Mouse (Mus musculus): ENCODE data around the gene Mcrs1. TPM values are rescaled to one million over a fixed set of nuclear protein-coding genes. Genes with fewer than 3 reads are reported as not detected.
"Not testable (repeated sequence)": the region's sequence is repeated elsewhere in the genome, so short reads cannot be mapped to it uniquely, and the experiment has no call there.

Gene Mcrs1
- polyA plus RNA-seq, 1 experiment, result 99.1 TPM

GRCm38 (mm10) chr15:99252381-99253174, 817 bp upstream of the Mcrs1 start:
- Histone ChIP-seq H3K27me3 (ENCODE audit: control insufficient read depth, insufficient read depth, insufficient read length) (no peaks in the 10 kb centered on the region), H3K36me3 (ENCODE audit: control insufficient read depth, insufficient read depth) (peaks cover 4% of the 10 kb centered on the region), H3ac (ENCODE audit: control insufficient read depth, insufficient read length) (peak overlapping the region; percentile 28), H3K4me2 (ENCODE audit: low read depth) (peak overlapping the region; percentile 86), H3K4me3 (peak overlapping the region; percentile 57), H3K79me2 (ENCODE audit: control insufficient read depth, insufficient read depth) (peaks cover 13% of the 10 kb centered on the region)
- TF ChIP-seq POLR2AphosphoS2 (IDR thresholded peaks at IDR 0.05; ENCODE audit: insufficient read length, low read depth) (peak; percentile 9), MYOG (IDR thresholded peaks at IDR 0.05; ENCODE audit: control insufficient read depth in 1 of 3, insufficient read depth in 1 of 3, insufficient read length in 2 of 3, low read depth in 2 of 3) (no peak), USF1 (IDR thresholded peaks at IDR 0.05; ENCODE audit: low read depth) (no peak), CEBPB (IDR thresholded peaks at IDR 0.05; ENCODE audit: insufficient read depth, poor library complexity, severe bottlenecking) (no peak), POLR2A (IDR thresholded peaks at IDR 0.05; ENCODE audit: insufficient read length, low read depth) (peak; percentile 41)

GRCm38 (mm10) chr15:99251111-99251510, 650 bp downstream of the Mcrs1 start:
- peaks cover 13% of the 10 kb centered on the region for H3K79me2 ChIP-seq (ENCODE audit: control insufficient read depth, insufficient read depth)
- peak overlapping the region; percentile 57 for H3K4me3 ChIP-seq
- peak overlapping the region; percentile 95 for H3K4me2 ChIP-seq (ENCODE audit: low read depth)
- peak overlapping the region; percentile 28 for H3ac ChIP-seq (ENCODE audit: control insufficient read depth, insufficient read length)
- H3K36me3 ChIP-seq (ENCODE audit: control insufficient read depth, insufficient read depth), result peaks cover 16% of the 10 kb centered on the region
- not testable (repeated sequence) for H3K27me3 ChIP-seq (ENCODE audit: control insufficient read depth, insufficient read depth, insufficient read length)

DNA sequence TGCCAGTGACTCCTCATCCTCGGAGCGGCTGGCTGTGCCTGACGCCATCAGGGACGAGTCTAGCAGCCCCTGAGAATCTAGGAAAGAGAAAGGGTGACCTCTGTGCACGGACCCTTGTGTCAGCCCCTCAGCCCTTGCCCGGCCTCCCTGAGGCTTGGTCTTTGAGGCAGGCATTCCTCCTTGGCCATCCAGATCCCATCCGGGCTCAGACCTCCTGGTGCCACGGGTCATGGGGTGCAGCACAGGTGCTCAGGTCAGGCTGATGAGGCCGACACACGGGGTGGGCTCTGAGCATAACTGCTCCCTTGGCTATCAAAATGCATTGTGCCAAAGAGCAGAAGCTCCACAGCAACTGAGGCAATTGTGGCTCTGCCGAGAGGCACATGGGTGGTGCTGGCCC, 1.8 kb downstream of the Mcrs1 start:
- H3K79me2 ChIP-seq (ENCODE audit: control insufficient read depth, insufficient read depth), result peaks cover 13% of the 10 kb centered on the region
- H3K27me3 ChIP-seq (ENCODE audit: control insufficient read depth, insufficient read depth, insufficient read length), result no peaks in the 10 kb centered on the region
- H3K36me3 ChIP-seq (ENCODE audit: control insufficient read depth, insufficient read depth), result peaks cover 19% of the 10 kb centered on the region
- TF ChIP-seq REST (IDR thresholded peaks at IDR 0.05; ENCODE audit: insufficient read depth, insufficient read length) (no peak), POLR2A (IDR thresholded peaks at IDR 0.05; ENCODE audit: insufficient read length, low read depth) (peak; percentile 5), SRF (IDR thresholded peaks at IDR 0.05; ENCODE audit: control insufficient read depth, insufficient read length, low read depth) (no peak), POLR2AphosphoS2 (IDR thresholded peaks at IDR 0.05; ENCODE audit: insufficient read length, low read depth) (peak; percentile 4), MAX (IDR thresholded peaks at IDR 0.05; ENCODE audit: low read depth) (no peak)
- peak overlapping the region; percentile 95 for H3K4me2 ChIP-seq (ENCODE audit: low read depth)
- no peak overlapping the region for H3ac ChIP-seq (ENCODE audit: control insufficient read depth, insufficient read length)
- no peak overlapping the region for H3K4me3 ChIP-seq

GRCm38 (mm10) chr15:99248972-99249371, 2.8 kb downstream of the Mcrs1 start:
- peaks cover 19% of the 10 kb centered on the region for H3K36me3 ChIP-seq (ENCODE audit: control insufficient read depth, insufficient read depth)
- no peak overlapping the region for H3K4me3 ChIP-seq
- peaks cover 13% of the 10 kb centered on the region for H3K79me2 ChIP-seq (ENCODE audit: control insufficient read depth, insufficient read depth)
- H3K27me3 ChIP-seq (ENCODE audit: control insufficient read depth, insufficient read depth, insufficient read length), result no peaks in the 10 kb centered on the region
- H3K4me2 ChIP-seq (ENCODE audit: low read depth), result peak overlapping the region; percentile 95
- TF ChIP-seq MYOG (IDR thresholded peaks at IDR 0.05; ENCODE audit: control insufficient read depth in 1 of 3, insufficient read depth in 1 of 3, insufficient read length in 2 of 3, low read depth in 2 of 3) (peak in 1 of 3 experiments; percentile 60), E2F4 (IDR thresholded peaks at IDR 0.05; ENCODE audit: insufficient read depth) (no peak), MYOD1 (IDR thresholded peaks at IDR 0.05; ENCODE audit: control insufficient read depth in 1 of 3, insufficient read length in 2 of 3, low read depth in 2 of 3) (peak in 2 of 3 experiments; percentile 3 to 71)
- H3ac ChIP-seq (ENCODE audit: control insufficient read depth, insufficient read length), result no peak overlapping the region

GRCm38 (mm10) chr15:99246736-99247135, 5.0 kb downstream of the Mcrs1 start:
- peaks cover 13% of the 10 kb centered on the region for H3K79me2 ChIP-seq (ENCODE audit: control insufficient read depth, insufficient read depth)
- not testable (repeated sequence) for H3K27me3 ChIP-seq (ENCODE audit: control insufficient read depth, insufficient read depth, insufficient read length); H3K4me3 ChIP-seq; H3K4me2 ChIP-seq (ENCODE audit: low read depth); H3ac ChIP-seq (ENCODE audit: control insufficient read depth, insufficient read length)
- H3K36me3 ChIP-seq (ENCODE audit: control insufficient read depth, insufficient read depth), result peaks cover 19% of the 10 kb centered on the region

- no peak overlapping the region for H3ac ChIP-seq (ENCODE audit: control insufficient read depth, insufficient read length)
- no peak overlapping the region for H3K4me3 ChIP-seq
- no peak overlapping the region for H3K4me2 ChIP-seq (ENCODE audit: low read depth)
- no peaks in the 10 kb centered on the region for H3K27me3 ChIP-seq (ENCODE audit: control insufficient read depth, insufficient read depth, insufficient read length)
- TF ChIP-seq SRF (IDR thresholded peaks at IDR 0.05; ENCODE audit: control insufficient read depth, insufficient read length, low read depth) (no peak), E2F4 (IDR thresholded peaks at IDR 0.05; ENCODE audit: insufficient read depth) (no peak), MYOG (IDR thresholded peaks at IDR 0.05; ENCODE audit: control insufficient read depth in 1 of 3, insufficient read depth in 1 of 3, insufficient read length in 2 of 3, low read depth in 2 of 3) (no peak), REST (IDR thresholded peaks at IDR 0.05; ENCODE audit: insufficient read depth, insufficient read length) (no peak), USF1 (IDR thresholded peaks at IDR 0.05; ENCODE audit: low read depth) (no peak), MYOD1 (IDR thresholded peaks at IDR 0.05; ENCODE audit: control insufficient read depth in 1 of 3, insufficient read length in 2 of 3, low read depth in 2 of 3) (no peak), POLR2A (IDR thresholded peaks at IDR 0.05; ENCODE audit: insufficient read length, low read depth) (no peak), MAX (IDR thresholded peaks at IDR 0.05; ENCODE audit: low read depth) (no peak), POLR2AphosphoS2 (IDR thresholded peaks at IDR 0.05; ENCODE audit: insufficient read length, low read depth) (no peak)
- peaks cover 10% of the 10 kb centered on the region for H3K36me3 ChIP-seq (ENCODE audit: control insufficient read depth, insufficient read depth)
- H3K79me2 ChIP-seq (ENCODE audit: control insufficient read depth, insufficient read depth), result no peaks in the 10 kb centered on the region
Observed at GRCm38 (mm10) chr15:99242045-99242444, 9.7 kb downstream of the Mcrs1 start.
